In the genomic region with DNA sequence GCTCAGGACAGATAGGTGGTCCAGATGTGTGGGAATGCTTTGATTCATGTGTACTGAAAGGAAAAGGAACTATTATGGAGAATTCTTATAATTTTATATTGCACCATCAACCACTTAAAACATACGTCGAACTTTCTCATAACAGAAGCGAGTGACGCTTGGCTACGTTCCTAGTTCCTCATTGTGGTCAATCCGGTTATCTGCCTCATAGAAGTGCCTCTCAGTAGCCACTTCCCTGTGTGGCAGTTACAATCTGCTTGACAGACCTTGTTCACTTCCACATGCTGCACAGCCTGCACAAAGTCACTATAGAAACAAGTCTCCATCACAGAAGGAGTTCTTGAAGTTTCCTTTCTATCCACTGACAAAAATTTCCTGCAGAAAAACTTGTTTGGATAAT, we compare ENCODE assay signal across 13 mouse cellular contexts. TPM values are rescaled to one million over a fixed set of nuclear protein-coding genes. Genes with fewer than 3 reads are reported as not detected.
DNase-seq lines count a peak whose midpoint lies in the region; ATAC-seq and TF ChIP-seq lines count a peak whose summit lies in the region.
"Had no signal": no experiment of that assay in that cellular context is flagged by ENCODE, and none has a peak within 500 bp of the region (broad histone marks: within the 10 kb centered on the region; RNA-seq: fewer than 3 reads in every experiment).

No protein-coding gene starts in this region.

- no peaks in the 10 kb centered on the region for H3K36me3 ChIP-seq in megakaryocyte, embryonic 14.5 days (replicated peaks; ENCODE audit: low read length)
- H3K36me3 ChIP-seq: hindbrain, embryonic 15.5 days; limb, embryonic 15.5 days had no signal

- no peak overlapping the region for H3K27ac ChIP-seq in gastrocnemius, adult 2 months
- H3K27ac ChIP-seq: hindbrain, embryonic 15.5 days; limb, embryonic 15.5 days had no signal

- no peak overlapping the region for H3K4me3 ChIP-seq in gastrocnemius, adult 2 months
- H3K4me3 ChIP-seq in megakaryocyte, embryonic 14.5 days (replicated peaks) = peak overlapping the region; percentile 20
- H3K4me3 ChIP-seq: hindbrain, embryonic 15.5 days; limb, embryonic 15.5 days had no signal

- peaks cover 2% of the 10 kb centered on the region for H3K27me3 ChIP-seq in megakaryocyte, embryonic 14.5 days (replicated peaks)
- H3K27me3 ChIP-seq: hindbrain, embryonic 15.5 days; limb, embryonic 15.5 days had no signal

- TF ChIP-seq CTCF in gastrocnemius, adult 2 months (IDR thresholded peaks at IDR 0.05) = no peak

- H3K4me1 ChIP-seq in megakaryocyte, embryonic 14.5 days = peaks cover 8% of the 10 kb centered on the region
- H3K4me1 ChIP-seq: limb, embryonic 15.5 days had no signal

- peak; percentile 98 to 99 for ATAC-seq in hematopoietic stem cell, adult 5-6 weeks (replicated peaks in 1 of 2; ENCODE audit: insufficient read depth in 1 of 2, low FRiP score in 2 of 2, low TSS enrichment in 1 of 2, low read depth in 1 of 2, poor library complexity in 2 of 2, severe bottlenecking in 2 of 2)

- intact Hi-C loops in gastrocnemius, adult 2 months (cut with DNase I) = no loop called here
- intact Hi-C loops in left cerebral cortex, postnatal 36 days (cut with DNase I) = no loop called here

- no peaks in the 10 kb centered on the region for H3K9me3 ChIP-seq in megakaryocyte, embryonic 14.5 days
- H3K9me3 ChIP-seq: hindbrain, embryonic 15.5 days; limb, embryonic 15.5 days had no signal

- DNase-seq in gastrocnemius, adult 2 months = peak; percentile 19
- DNase-seq in gastrocnemius, adult 8-10 months (ENCODE audit: low spot score in 2 of 2) = no peak
- peak; percentile 85 for DNase-seq in A20 (ENCODE audit: low read depth, low spot score)
- DNase-seq in left cerebral cortex, postnatal 36 days (ENCODE audit: low spot score in 2 of 2) = no peak
- DNase-seq in cerebellum, adult 9-10 months = no peak
- DNase-seq in ovary, adult 18-20 months (ENCODE audit: low spot score) = no peak
- DNase-seq: cerebellum, adult 11 months; gastrocnemius, postnatal 14 days; thymus, adult 2 months had no signal

RNA-seq across cellular contexts. Expression of gene Htr7, which starts 51.0 kb away (rescaled TPM):
- total RNA-seq in gastrocnemius, adult 2 months (2021) = under 1 TPM; 0.43 to 0.59 TPM
- total RNA-seq in gastrocnemius, adult 8-10 months (2022) = under 1 TPM; 0.16 to 0.38 (median 0.25) TPM
- not detected in 2 replicates for total RNA-seq in hematopoietic stem cell, adult 5-6 weeks (2017)
- polyA plus RNA-seq in megakaryocyte, embryonic 14.5 days (2012; ENCODE audit: insufficient read depth, low replicate concordance) = 0.09 and 2.5 TPM in 2 replicates
- total RNA-seq in left cerebral cortex, postnatal 36 days (2021) = 10 to 100 TPM; 12.4 to 12.6 TPM

Comparison
In these comparisons a context has a peak if more than half of its experiments do, and no peak if none do; other contexts are left out.
1. DNase-seq: peak in gastrocnemius, adult 2 months (single experiment) and A20 (single experiment); none in gastrocnemius, adult 8-10 months (0 of 2), left cerebral cortex, postnatal 36 days (0 of 2), cerebellum, adult 9-10 months (single experiment) and ovary, adult 18-20 months (single experiment).
2. RNA of gene Htr7, which starts 51.0 kb away (total RNA-seq): 12.4 to 12.6 TPM in left cerebral cortex, postnatal 36 days; 0.43 to 0.59 TPM in gastrocnemius, adult 2 months, 0.16 to 0.38 TPM in gastrocnemius, adult 8-10 months and not detected in hematopoietic stem cell, adult 5-6 weeks; every median in the first group is over 4 times any median in the second.